Mouse (Mus musculus) hematopoietic stem cell, adult 5-6 weeks (primary cell): ENCODE results near the gene Gspt1. TPM values are rescaled to one million over a fixed set of nuclear protein-coding genes. Genes with fewer than 3 reads are reported as not detected.

Source experiments
- ATAC-seq, 2 experiments: fragments of 125-278 bp in 1 of 2; replicated peaks in 1 of 2; 2 replicates each; pipeline ENCODE4 v1.8.0; 2016 to 2017; ENCODE audit warnings: inconsistent platforms in 2 of 2, mild to moderate bottlenecking in 2 of 2, moderate number of reproducible peaks in 2 of 2, low read depth in 1 of 2, moderate TSS enrichment in 1 of 2; ENCODE audit not compliant: low FRiP score in 2 of 2, poor library complexity in 2 of 2, severe bottlenecking in 2 of 2, insufficient read depth in 1 of 2, low TSS enrichment in 1 of 2
- total RNA-seq: library from RNA; stranded (forward); fragments of 172-1452, 232-1000 nt; gene quantifications from 2 replicates; pipeline ENCODE4 v1.2.3, GENCODE M21; 2017

Gspt1 gene
- total RNA-seq, 1 experiment from 2014 or later, result 141 TPM

DNA sequence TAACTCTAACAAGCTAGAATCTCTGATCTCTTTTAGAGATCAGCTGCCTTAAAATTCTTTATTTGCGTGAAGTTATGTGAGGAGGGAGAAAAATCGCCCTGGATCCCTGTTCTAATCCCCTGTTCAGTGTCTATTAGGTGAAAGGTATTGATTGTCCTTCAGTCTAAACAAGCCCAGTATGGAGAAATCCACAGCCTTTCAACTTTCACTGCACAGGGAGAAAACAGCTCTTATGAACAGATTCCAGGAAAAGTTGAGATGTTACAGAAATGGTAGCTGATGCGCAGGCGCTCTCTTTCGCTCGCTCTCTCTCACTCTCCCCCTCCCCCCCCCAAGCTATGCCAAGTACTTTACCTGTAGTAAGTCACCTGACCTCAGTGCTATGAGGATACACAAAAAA, 82.4 kb downstream of the Gspt1 start:
- ATAC-seq, result no peak

Other genes starting within 250 kb of the Gspt1 start
- 22.7 and 42.1 TPM in 2 replicates for gene Snn, start 193.4 kb downstream of the Gspt1 start, total RNA-seq
- 30.8 and 36.9 TPM in 2 replicates for gene Litaf, start 188.2 kb downstream of the Gspt1 start, total RNA-seq
- gene Txndc11, start 119.7 kb downstream of the Gspt1 start, total RNA-seq, result 19.6 and 29.2 TPM in 2 replicates
- gene Zc3h7a, start 77.9 kb downstream of the Gspt1 start, total RNA-seq, result 253 and 425 TPM in 2 replicates
- gene Rsl1d1, start 51.0 kb downstream of the Gspt1 start, total RNA-seq, result 318 and 347 TPM in 2 replicates
- gene Tnfrsf17, start 59.5 kb upstream of the Gspt1 start, total RNA-seq, result 0.44 TPM in 1 of 2 replicates, not detected in the other
- 22.8 and 25.7 TPM in 2 replicates for gene Snx29, start 68.6 kb upstream of the Gspt1 start, total RNA-seq